Mouse (Mus musculus) testis, adult 2 months (tissue): Measurements from ENCODE around the gene Plscr3. TPM values are rescaled to one million over a fixed set of nuclear protein-coding genes. Genes with fewer than 3 reads are reported as not detected.
A peak's percentile ranks its signal among the peaks of the same experiment; 100 is the strongest.

Experiments
- H3K27ac ChIP-seq: fragments of 200-500 bp; 2 replicates; pipeline ENCODE4 v1.5.1; 2012; ENCODE audit warnings: low read depth, low read length; ENCODE audit not compliant: control insufficient read depth, insufficient read depth
- H3K27me3 ChIP-seq: fragments of 200-500 bp; 2 replicates; pipeline ENCODE4 v1.6.1; 2012; ENCODE audit warnings: mild to moderate bottlenecking, low read length, moderate library complexity; ENCODE audit not compliant: control insufficient read depth, insufficient read depth
- H3K36me3 ChIP-seq: fragments of 200-500 bp; 2 replicates; pipeline ENCODE4 v1.6.1; 2012; ENCODE audit warnings: mild to moderate bottlenecking, low read length; ENCODE audit not compliant: control insufficient read depth, insufficient read depth
- H3K4me1 ChIP-seq: fragments of 200-500 bp; 2 replicates; pipeline ENCODE4 v1.6.1; 2012; ENCODE audit warnings: low read length; ENCODE audit not compliant: control insufficient read depth, insufficient read depth
- H3K4me3 ChIP-seq: fragments of 200-500 bp; 2 replicates; pipeline ENCODE4 v1.5.1; 2012; ENCODE audit warnings: low read depth, mild to moderate bottlenecking, low read length, moderate library complexity, mixed read lengths; ENCODE audit not compliant: control insufficient read depth
- CTCF ChIP-seq: fragments of 200-500 bp; IDR thresholded peaks from 2 replicates; pipeline ENCODE4 v1.5.1; 2012; ENCODE audit warnings: low read depth, mild to moderate bottlenecking, inconsistent platforms, low read length, moderate library complexity; ENCODE audit not compliant: control insufficient read depth, insufficient read depth, insufficient replicate concordance
- POLR2A ChIP-seq: fragments of 200-500 bp; IDR thresholded peaks from 2 replicates; pipeline ENCODE4 v1.6.1; 2012; ENCODE audit warnings: low read depth, mild to moderate bottlenecking, inconsistent platforms, low read length, moderate library complexity; ENCODE audit not compliant: control insufficient read depth
- polyA plus RNA-seq: library from polyadenylated mRNA; depleted of rRNA; stranded (reverse); fragments of >200 nt; gene quantifications from 2 replicates; pipeline ENCODE4 v1.2.3, GENCODE M21; 2012

Gene Plscr3
- polyA plus RNA-seq, 1 experiment, result 6.5 TPM

GRCm38 (mm10) chr11:69834001-69834549, 12.1 kb upstream of the Plscr3 start:
- Histone ChIP-seq H3K27me3 (no peaks in the 10 kb centered on the region), H3K4me1 (peaks cover 39% of the 10 kb centered on the region), H3K27ac (peak overlapping the region; percentile 2; the same call in 1 of the 2 replicates), H3K4me3 (peak overlapping the region; percentile 57), H3K36me3 (no peaks in the 10 kb centered on the region)
- TF ChIP-seq CTCF (no peak), POLR2A (peak; percentile 34; the same call in 1 of the 2 replicates)

DNA sequence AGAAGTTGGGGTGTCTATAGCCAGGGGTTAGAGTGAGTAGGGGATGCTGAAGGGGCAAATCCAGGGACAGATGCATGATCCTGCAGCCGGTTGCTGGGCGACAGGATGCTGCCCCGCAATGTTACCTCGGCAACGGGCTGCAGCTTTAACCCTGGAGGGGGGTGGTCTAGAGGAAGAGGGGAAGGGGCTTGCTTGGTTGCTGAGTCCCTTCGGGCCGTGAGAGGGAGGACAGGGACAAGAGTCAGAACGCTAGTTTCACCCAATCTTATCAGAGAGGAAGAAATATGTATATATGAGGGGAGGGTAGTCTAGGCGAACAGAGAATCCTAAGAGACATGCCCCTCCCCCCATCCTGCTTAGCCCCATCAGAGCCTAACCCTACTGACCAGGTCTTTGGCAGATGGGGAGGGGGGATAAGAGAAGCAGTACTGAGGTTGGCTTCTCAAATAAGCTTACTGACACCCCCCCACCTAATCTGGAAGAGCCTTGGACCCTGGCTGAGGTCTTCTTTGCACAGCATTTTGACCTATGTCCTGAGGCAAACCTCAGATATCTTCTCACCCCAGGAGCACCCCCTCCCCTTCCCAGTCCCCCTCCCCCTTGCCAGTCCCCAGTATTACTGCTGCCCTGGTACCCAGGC, 10.7 kb upstream of the Plscr3 start:
- Histone ChIP-seq H3K4me3 (no peak overlapping the region), H3K27me3 (no peaks in the 10 kb centered on the region), H3K36me3 (no peaks in the 10 kb centered on the region), H3K4me1 (peaks cover 39% of the 10 kb centered on the region), H3K27ac (no peak overlapping the region)
- TF ChIP-seq POLR2A (no peak), CTCF (no peak)

DNA sequence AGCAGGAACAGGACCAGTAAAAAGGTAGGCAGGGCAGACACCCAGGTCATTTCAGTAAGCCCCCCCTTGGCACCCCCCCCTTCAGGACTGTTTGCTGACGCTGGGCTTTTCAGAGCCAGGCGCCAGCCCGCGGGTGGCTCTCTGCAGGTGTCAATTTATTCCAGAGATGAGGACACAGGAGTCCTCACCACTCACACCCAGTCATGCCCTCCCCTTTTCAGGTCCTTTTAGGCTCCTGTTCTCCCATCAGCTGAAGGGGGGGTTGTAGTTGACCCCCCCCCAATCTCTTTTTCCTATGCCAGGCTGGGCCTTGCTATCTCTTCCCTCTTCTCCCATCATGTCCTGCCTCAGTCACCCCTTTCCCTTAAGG, 10.2 kb upstream of the Plscr3 start:
- Histone ChIP-seq H3K4me1 (peaks cover 39% of the 10 kb centered on the region), H3K4me3 (no peak overlapping the region), H3K27ac (no peak overlapping the region), H3K36me3 (no peaks in the 10 kb centered on the region), H3K27me3 (no peaks in the 10 kb centered on the region)
- TF ChIP-seq CTCF (no peak), POLR2A (no peak)

DNA sequence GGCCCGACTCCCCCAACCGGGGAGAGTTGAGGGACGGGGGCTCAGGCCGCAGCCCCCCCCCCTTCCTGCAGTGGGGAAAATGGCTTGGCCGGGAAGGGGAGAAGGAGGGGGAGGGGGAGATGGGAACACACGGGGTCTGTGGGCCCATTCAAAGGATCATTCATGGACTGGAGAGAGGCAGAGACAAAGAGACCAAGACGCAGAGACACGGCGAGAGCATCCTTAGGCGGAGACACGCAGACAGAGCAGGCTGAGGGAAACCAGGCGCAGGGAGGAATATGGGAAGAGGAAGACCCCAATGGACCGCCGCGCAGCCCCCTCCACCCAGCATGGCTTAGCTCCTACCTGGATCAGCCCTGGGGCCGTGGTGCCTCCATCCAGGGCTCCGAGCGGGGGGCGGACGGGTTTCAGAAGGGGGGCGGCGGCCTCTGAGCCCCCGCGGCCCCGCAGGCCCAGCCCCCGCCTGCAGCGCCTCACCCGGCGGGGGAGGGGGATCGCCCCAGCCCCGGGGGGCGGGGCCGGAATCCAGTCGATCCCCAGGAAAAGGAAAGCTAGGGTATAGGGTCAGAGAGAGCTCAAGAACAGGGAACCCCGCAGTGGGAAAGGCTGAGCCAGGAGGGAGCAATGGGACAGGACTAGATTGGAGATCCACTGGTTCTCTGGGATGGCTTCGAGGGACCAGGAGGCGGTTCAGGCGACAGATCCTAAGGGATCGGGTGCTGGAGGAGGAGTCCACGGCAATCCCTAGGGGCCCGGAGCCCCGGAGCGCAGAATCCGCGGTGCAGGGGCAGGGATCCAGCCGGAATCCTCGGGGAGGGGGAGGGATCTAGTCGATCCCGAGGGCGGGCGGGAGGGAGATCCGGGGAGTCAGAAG, 9.2 kb upstream of the Plscr3 start:
- no peak overlapping the region for H3K27ac ChIP-seq
- H3K36me3 ChIP-seq, result no peaks in the 10 kb centered on the region
- no peak for TF ChIP-seq CTCF
- no peak for TF ChIP-seq POLR2A
- H3K27me3 ChIP-seq, result no peaks in the 10 kb centered on the region
- H3K4me3 ChIP-seq, result peak overlapping the region; percentile 63
- peaks cover 39% of the 10 kb centered on the region for H3K4me1 ChIP-seq

DNA sequence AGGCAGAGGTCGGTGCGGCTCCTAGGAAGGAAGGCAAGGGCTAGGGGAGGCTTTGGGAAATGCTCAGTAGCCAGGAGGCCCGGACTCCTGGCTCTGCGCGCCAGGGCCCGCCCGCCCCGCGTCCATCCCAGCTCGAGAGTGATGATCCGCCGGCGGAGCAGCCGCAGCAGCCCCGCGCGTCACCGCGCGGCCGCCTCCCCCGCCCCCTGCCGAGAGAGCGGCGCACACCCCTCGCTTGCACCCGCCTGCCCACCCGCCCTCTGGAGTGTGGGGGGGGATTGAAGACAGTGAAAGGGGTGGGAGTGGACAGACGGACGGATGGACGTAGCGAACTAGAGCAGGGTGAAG, 8.6 kb upstream of the Plscr3 start, which contains the start of gene Nlgn2:
TSS of gene Nlgn2 (minus strand) at position 181 of the 348 bp plus-strand sequence.
- TF ChIP-seq POLR2A (peak; percentile 10; the same call in 1 of the 2 replicates), CTCF (no peak)
- peaks cover 39% of the 10 kb centered on the region for H3K4me1 ChIP-seq
- no peaks in the 10 kb centered on the region for H3K27me3 ChIP-seq
- H3K27ac ChIP-seq, result peak within 1 kb of the TSS; percentile 65
- peak within 1 kb of the TSS; percentile 63 for H3K4me3 ChIP-seq
- no peaks in the 10 kb centered on the region for H3K36me3 ChIP-seq

DNA sequence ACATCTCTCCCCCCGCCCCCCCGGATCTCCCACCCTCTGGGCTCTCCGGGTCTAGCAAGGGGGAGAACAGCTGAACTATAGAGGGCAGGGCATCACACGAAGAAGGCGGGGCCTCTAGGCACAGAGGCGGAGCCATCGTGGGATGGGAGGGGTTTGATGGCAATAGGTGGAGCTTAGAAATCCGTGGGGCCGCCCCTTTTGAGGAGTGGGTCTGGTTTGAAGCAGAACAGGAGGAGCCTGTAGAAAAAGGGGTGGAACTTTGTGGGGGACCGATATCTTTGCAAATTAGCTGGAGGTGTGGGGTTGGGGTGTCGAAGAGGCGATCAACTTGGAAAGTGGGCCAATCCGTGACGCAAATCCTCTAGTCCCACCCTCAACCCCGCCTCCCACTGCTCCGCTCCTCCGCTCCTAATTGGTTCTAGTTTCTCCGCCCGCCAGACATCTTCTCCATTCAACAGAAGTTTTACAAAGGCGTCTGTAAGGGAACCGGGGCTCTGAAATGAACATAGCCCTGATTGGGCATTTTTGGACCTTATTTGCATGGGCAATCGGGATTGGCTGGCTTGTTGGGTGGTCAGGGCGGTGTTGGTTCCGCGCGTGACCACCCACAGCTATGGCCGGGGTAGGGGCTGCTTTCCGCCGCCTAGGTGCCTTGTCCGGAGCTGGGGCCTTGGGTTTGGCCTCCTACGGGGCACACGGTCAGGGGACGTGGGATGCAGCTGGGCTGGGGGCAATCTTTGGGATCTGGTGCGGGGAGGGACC, 8.0 kb upstream of the Plscr3 start, which contains the start of gene Tmem256:
TSS of gene Tmem256 (plus strand) at position 563 of the 762 bp plus-strand sequence.
- Histone ChIP-seq H3K4me1 (peaks cover 39% of the 10 kb centered on the region), H3K27ac (peak within 1 kb of the TSS; percentile 65), H3K36me3 (no peaks in the 10 kb centered on the region), H3K4me3 (peak within 1 kb of the TSS; percentile 63), H3K27me3 (no peaks in the 10 kb centered on the region)
- TF ChIP-seq CTCF (no peak), POLR2A (no peak; the same call in 1 of the 2 replicates)

DNA sequence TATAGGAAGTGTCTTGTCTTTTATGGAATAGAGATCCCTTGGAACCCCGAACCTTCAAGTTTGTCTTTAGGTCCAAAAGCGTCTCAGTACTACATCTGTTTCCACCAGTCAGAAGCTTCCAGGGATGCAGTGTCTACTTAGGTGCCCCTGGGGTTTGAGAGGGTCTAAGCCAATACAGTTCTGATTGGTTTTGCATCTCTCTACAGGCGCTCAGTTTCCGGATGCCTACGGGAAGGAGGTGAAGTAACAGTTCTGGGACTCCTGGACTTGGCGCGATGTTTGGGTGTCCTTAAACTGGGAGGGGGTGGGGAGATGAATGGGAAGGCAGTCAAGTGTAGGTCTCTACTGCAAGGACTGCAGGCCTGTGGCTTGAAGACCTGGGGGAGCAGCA, 7.5 kb upstream of the Plscr3 start:
- no peaks in the 10 kb centered on the region for H3K27me3 ChIP-seq
- peaks cover 36% of the 10 kb centered on the region for H3K4me1 ChIP-seq
- no peaks in the 10 kb centered on the region for H3K36me3 ChIP-seq
- TF ChIP-seq POLR2A (no peak), CTCF (no peak)
- H3K27ac ChIP-seq, result 0 out of 2 replicates have a peak overlapping the region, but pooled peaks have one; percentile 0
- H3K4me3 ChIP-seq, result peak overlapping the region; percentile 63
